In genomic region chr6:126142741-126143140, GRCm38 (mm10) we compare ENCODE assay signal across 14 mouse cellular contexts. TPM values are rescaled to one million over a fixed set of nuclear protein-coding genes. Genes with fewer than 3 reads are reported as not detected.
DNase-seq lines count a peak whose midpoint lies in the region; ATAC-seq and TF ChIP-seq lines count a peak whose summit lies in the region.
"Had no signal": no experiment of that assay in that cellular context is flagged by ENCODE, and none has a peak within 500 bp of the region (broad histone marks: within the 10 kb centered on the region; RNA-seq: fewer than 3 reads in every experiment).

No protein-coding gene starts in this region.

- H3K9me3 ChIP-seq in heart, embryonic 14.5 days (ENCODE audit: control insufficient read depth, low read length), result no peaks in the 10 kb centered on the region
- no peaks in the 10 kb centered on the region for H3K9me3 ChIP-seq in liver, postnatal 0 days (ENCODE audit: low read length)
- H3K9me3 ChIP-seq in embryonic facial prominence, embryonic 14.5 days (ENCODE audit: control insufficient read depth, low read length), result no peaks in the 10 kb centered on the region
- H3K9me3 ChIP-seq in limb, embryonic 15.5 days, result no peaks in the 10 kb centered on the region
- H3K9me3 ChIP-seq: hindbrain, embryonic 15.5 days; lung, embryonic 15.5 days had no signal

- DNase-seq in heart, adult 9 months (ENCODE audit: low spot score in 2 of 2), result no peak
- DNase-seq in liver, adult 2 months (ENCODE audit: extremely low read depth, low read depth, low spot score), result no peak
- no peak for DNase-seq in liver, postnatal 0 days
- DNase-seq in embryonic facial prominence, embryonic 14.5 days (ENCODE audit: low spot score), result peak; percentile 53
- DNase-seq in cerebellum, postnatal 25 days, result no peak
- DNase-seq: adrenal gland, postnatal 25 days; forebrain, postnatal 0 days; gastrocnemius, postnatal 36 days; kidney, postnatal 10 days had no signal

- no peak for TF ChIP-seq EP300 in liver, postnatal 0 days (IDR thresholded peaks at IDR 0.05; ENCODE audit: low read depth)

- no peak overlapping the region for H3K9ac ChIP-seq in heart, embryonic 14.5 days (ENCODE audit: low read length)
- no peak overlapping the region for H3K9ac ChIP-seq in liver, adult 2 months (ENCODE audit: low read depth, low read length)
- H3K9ac ChIP-seq in liver, postnatal 0 days (replicated peaks), result no peak overlapping the region
- H3K9ac ChIP-seq in embryonic facial prominence, embryonic 14.5 days (ENCODE audit: low read depth, low read length), result no peak overlapping the region
- no peak overlapping the region for H3K9ac ChIP-seq in limb, embryonic 15.5 days
- H3K9ac ChIP-seq: forebrain, postnatal 0 days; hindbrain, embryonic 15.5 days; lung, embryonic 15.5 days had no signal

- no peaks in the 10 kb centered on the region for H3K36me3 ChIP-seq in heart, embryonic 14.5 days (ENCODE audit: control insufficient read depth, insufficient read depth, low read length)
- H3K36me3 ChIP-seq in liver, adult 2 months (ENCODE audit: control insufficient read depth, insufficient read depth, low read length), result no peaks in the 10 kb centered on the region
- H3K36me3 ChIP-seq in liver, postnatal 0 days (replicated peaks; ENCODE audit: insufficient read depth, low read length), result no peaks in the 10 kb centered on the region
- 0 out of 2 replicates have a peak, but pooled peaks cover 6% of the 10 kb centered on the region for H3K36me3 ChIP-seq in embryonic facial prominence, embryonic 14.5 days (ENCODE audit: control insufficient read depth, insufficient read depth, low read length)
- H3K36me3 ChIP-seq in limb, embryonic 15.5 days, result no peaks in the 10 kb centered on the region
- H3K36me3 ChIP-seq: hindbrain, embryonic 15.5 days; lung, embryonic 15.5 days had no signal

- no peak overlapping the region for H3K4me3 ChIP-seq in heart, embryonic 14.5 days (ENCODE audit: control insufficient read depth in 1 of 2, insufficient read depth in 1 of 2, low read depth in 1 of 2, low read length in 2 of 2)
- no peak overlapping the region for H3K4me3 ChIP-seq in liver, adult 2 months (ENCODE audit: insufficient read depth, low read depth, low read length)
- H3K4me3 ChIP-seq in liver, postnatal 0 days (ENCODE audit: low read depth, low read length), result no peak overlapping the region
- H3K4me3 ChIP-seq in embryonic facial prominence, embryonic 14.5 days (ENCODE audit: low read depth, low read length), result no peak overlapping the region
- no peak overlapping the region for H3K4me3 ChIP-seq in limb, embryonic 15.5 days
- H3K4me3 ChIP-seq: hindbrain, embryonic 15.5 days; lung, embryonic 15.5 days had no signal

- H3K79me2 ChIP-seq in liver, adult 2 months (ENCODE audit: control insufficient read depth, insufficient read depth, low read length), result no peaks in the 10 kb centered on the region

- ATAC-seq in heart, embryonic 14.5 days (ENCODE audit: insufficient number of reproducible peaks, insufficient read depth, low FRiP score, low read depth), result no peak
- ATAC-seq in liver, postnatal 0 days, result no peak
- peak; percentile 69 for ATAC-seq in embryonic facial prominence, embryonic 14.5 days (ENCODE audit: low read depth)
- no peak for ATAC-seq in limb, embryonic 15.5 days (ENCODE audit: insufficient number of reproducible peaks, low FRiP score, low TSS enrichment, low read depth)
- ATAC-seq: forebrain, postnatal 0 days had no signal

- WGBS in heart, embryonic 14.5 days, result 36% methylated on average over 3 of the region's 3 CpGs
- WGBS in liver, adult 2 months, result 71% methylated on average over 3 of the region's 3 CpGs
- WGBS in liver, postnatal 0 days (ENCODE audit: insufficient replicate concordance), result 60% methylated on average over 3 of the region's 3 CpGs
- 31% methylated on average over 3 of the region's 3 CpGs for WGBS in embryonic facial prominence, embryonic 14.5 days
- 38% methylated on average over 3 of the region's 3 CpGs for WGBS in limb, embryonic 15.5 days

- peak overlapping the region in 1 of 2 experiments; percentile 71; a peak in 2 of 4 replicates for H3K27ac ChIP-seq in heart, embryonic 14.5 days (replicated peaks in 1 of 2; ENCODE audit: control insufficient read depth in 1 of 2, insufficient read depth in 1 of 2, low read depth in 2 of 2, low read length in 2 of 2)
- 0 out of 2 replicates have a peak overlapping the region, but pooled peaks have one; percentile 56 for H3K27ac ChIP-seq in liver, adult 2 months (replicated peaks; ENCODE audit: insufficient read depth, low read depth, low read length)
- H3K27ac ChIP-seq in liver, postnatal 0 days (ENCODE audit: low read depth), result no peak overlapping the region
- H3K27ac ChIP-seq in embryonic facial prominence, embryonic 14.5 days (replicated peaks; ENCODE audit: low read depth, low read length), result no peak overlapping the region
- peak overlapping the region; percentile 50; the same call in 1 of the 2 replicates for H3K27ac ChIP-seq in limb, embryonic 15.5 days
- H3K27ac ChIP-seq: hindbrain, embryonic 15.5 days; lung, embryonic 15.5 days had no signal

- H3K4me1 ChIP-seq in heart, embryonic 14.5 days (ENCODE audit: control insufficient read depth in 2 of 2, insufficient read depth in 2 of 2, low read length in 2 of 2), result peaks cover 25 to 40% of the 10 kb centered on the region in 2 experiments
- H3K4me1 ChIP-seq in liver, adult 2 months (ENCODE audit: control insufficient read depth, insufficient read depth, low read length), result 0 out of 2 replicates have a peak, but pooled peaks cover 3% of the 10 kb centered on the region
- no peaks in the 10 kb centered on the region for H3K4me1 ChIP-seq in liver, postnatal 0 days (ENCODE audit: insufficient read depth)
- H3K4me1 ChIP-seq in embryonic facial prominence, embryonic 14.5 days (ENCODE audit: control insufficient read depth, insufficient read depth, low read length), result peaks cover 36% of the 10 kb centered on the region
- H3K4me1 ChIP-seq in limb, embryonic 15.5 days, result peaks cover 32% of the 10 kb centered on the region
- H3K4me1 ChIP-seq: hindbrain, embryonic 15.5 days had no signal

- no peak for TF ChIP-seq CTCF in liver, adult 2 months (IDR thresholded peaks at IDR 0.05; ENCODE audit: low read depth, low read length)
- TF ChIP-seq CTCF in liver, postnatal 0 days (IDR thresholded peaks at IDR 0.05; ENCODE audit: low read depth), result no peak

- peak overlapping the region; percentile 46 for H3K4me2 ChIP-seq in heart, embryonic 14.5 days (ENCODE audit: low read length)
- H3K4me2 ChIP-seq in liver, postnatal 0 days (ENCODE audit: low read depth, low read length), result no peak overlapping the region
- no peak overlapping the region for H3K4me2 ChIP-seq in embryonic facial prominence, embryonic 14.5 days (ENCODE audit: low read depth, low read length)
- no peak overlapping the region for H3K4me2 ChIP-seq in limb, embryonic 15.5 days
- H3K4me2 ChIP-seq: hindbrain, embryonic 15.5 days; lung, embryonic 15.5 days; midbrain, embryonic 11.5 days had no signal

- no peaks in the 10 kb centered on the region for H3K27me3 ChIP-seq in heart, embryonic 14.5 days (ENCODE audit: control insufficient read depth, insufficient read depth, low read length)
- no peaks in the 10 kb centered on the region for H3K27me3 ChIP-seq in liver, adult 2 months (ENCODE audit: control insufficient read depth, insufficient read depth, low read length)
- H3K27me3 ChIP-seq in liver, postnatal 0 days (ENCODE audit: insufficient read depth, low read length), result no peaks in the 10 kb centered on the region
- H3K27me3 ChIP-seq in embryonic facial prominence, embryonic 14.5 days (replicated peaks; ENCODE audit: control insufficient read depth, insufficient read depth, low read length), result no peaks in the 10 kb centered on the region
- no peaks in the 10 kb centered on the region for H3K27me3 ChIP-seq in limb, embryonic 15.5 days
- H3K27me3 ChIP-seq: hindbrain, embryonic 15.5 days; lung, embryonic 15.5 days had no signal

- no peak for TF ChIP-seq POLR2A in liver, adult 2 months (IDR thresholded peaks at IDR 0.05; ENCODE audit: extremely low read depth, insufficient read depth, low read length)

RNA-seq across cellular contexts. Expression of gene Ntf3, which starts 24.0 kb away (rescaled TPM):
- polyA plus RNA-seq in heart, embryonic 14.5 days (2014; fragmentation: Nextera tagmentation; extraction: Ambion mirVana), result 7.7 and 8.5 TPM in 2 replicates
- 1.1 and 1.3 TPM in 2 replicates for total RNA-seq in liver, adult 2 months (2014; rRNA removed)
- 0.33 and 0.57 TPM in 2 replicates for polyA plus RNA-seq in liver, adult 2 months (2012; rRNA removed)
- 0.33 and 0.49 TPM in 2 replicates for polyA plus RNA-seq in liver, postnatal 0 days (2015; fragmentation: Nextera tagmentation; extraction: Ambion mirVana)
- polyA plus RNA-seq in embryonic facial prominence, embryonic 14.5 days (2014; fragmentation: Nextera tagmentation; extraction: Ambion mirVana), result 10.9 and 12.4 TPM in 2 replicates
- polyA plus RNA-seq in limb, embryonic 15.5 days (2015; fragmentation: Nextera tagmentation; extraction: Ambion mirVana), result 16.9 and 19.2 TPM in 2 replicates

Comparison
In these comparisons a context has a peak if more than half of its experiments do, and no peak if none do; other contexts are left out.
1. H3K27ac ChIP-seq: peak in liver, adult 2 months (single experiment) and limb, embryonic 15.5 days (single experiment); none in liver, postnatal 0 days (single experiment) and embryonic facial prominence, embryonic 14.5 days (single experiment).